Mouse (Mus musculus) MEL (cell line): ENCODE measurements at regions not wholly inside any gene's neighbourhood (a gene's known extent, or its start where the extent isn't known, plus 50 kb on each side); places are given as distances from the start of the nearest gene placed in this dataset.

Experiments used
- DNase-seq: peaks from one replicate; pipeline ENCODE4 v3.0.0; 2011; ENCODE audit warnings: low read depth, low spot score
- H3K27ac ChIP-seq: 2 replicates; pipeline ENCODE4 v1.5.1; 2012; ENCODE audit warnings: low read depth, mild to moderate bottlenecking, control low read depth, low read length, moderate library complexity; ENCODE audit not compliant: control insufficient read depth
- H3K27me3 ChIP-seq, 2 experiments: fragments of 150-350 bp in 1 of 2; sonication (generic) in 1 of 2; 2 replicates each; pipeline ENCODE4 v1.6.1; 2012; ENCODE audit warnings: low read length in 2 of 2, mild to moderate bottlenecking in 2 of 2, improper control_type of control experiment in 1 of 2, moderate library complexity in 1 of 2; ENCODE audit not compliant: insufficient read depth in 2 of 2, control insufficient read depth in 1 of 2
- H3K36me3 ChIP-seq, 2 experiments: 2 replicates each; pipeline ENCODE4 v1.6.1; 2012 to 2014; ENCODE audit warnings: low read length in 2 of 2, improper control_type of control experiment in 1 of 2, inconsistent platforms in 1 of 2, mild to moderate bottlenecking in 1 of 2; ENCODE audit not compliant: insufficient read depth in 2 of 2, control insufficient read depth in 1 of 2
- H3K4me1 ChIP-seq, 2 experiments: fragments of 150-350 bp in 1 of 2; sonication (generic) in 1 of 2; 2 replicates each; pipeline ENCODE4 v1.6.1; 2012; ENCODE audit warnings: low read length in 2 of 2, improper control_type of control experiment in 1 of 2, mild to moderate bottlenecking in 1 of 2; ENCODE audit not compliant: insufficient read depth in 2 of 2, control insufficient read depth in 1 of 2
- H3K4me3 ChIP-seq, 2 experiments: fragments of 150-350 bp in 1 of 2; sonication (generic) in 1 of 2; 2 replicates each; pipeline ENCODE4 v1.5.1; 2012; ENCODE audit warnings: low read depth in 2 of 2, low read length in 2 of 2, mild to moderate bottlenecking in 2 of 2, moderate library complexity in 2 of 2, control low read depth in 1 of 2, improper control_type of control experiment in 1 of 2; ENCODE audit not compliant: control insufficient read depth in 1 of 2, insufficient read depth in 1 of 2
- H3K79me2 ChIP-seq: 2 replicates; pipeline ENCODE4 v1.6.1; 2012; ENCODE audit warnings: mild to moderate bottlenecking, low read length, moderate library complexity; ENCODE audit not compliant: control insufficient read depth, poor library complexity, insufficient read depth
- H3K9ac ChIP-seq: 2 replicates; pipeline ENCODE4 v1.6.1; 2012; ENCODE audit warnings: low read depth, mild to moderate bottlenecking, control low read depth, low read length, moderate library complexity; ENCODE audit not compliant: control insufficient read depth, poor library complexity, severe bottlenecking
- H3K9me3 ChIP-seq: fragments of 150-350 bp; sonication (generic); replicated peaks from 2 replicates; pipeline ENCODE4 v1.6.1; 2012; ENCODE audit warnings: mild to moderate bottlenecking, low read length, improper control_type of control experiment, moderate library complexity; ENCODE audit not compliant: insufficient read depth
- CTCF ChIP-seq, 3 experiments: IDR thresholded peaks in 2 of 3; conservative IDR thresholded peaks in 1 of 3; 2 replicates each; pipeline ENCODE4 v1.5.1; 2011 to 2012; ENCODE audit warnings: low read length in 3 of 3, low read depth in 2 of 3, mild to moderate bottlenecking in 2 of 3, improper control_type of control experiment in 1 of 3, inconsistent platforms in 1 of 3, mixed read lengths in 1 of 3, moderate library complexity in 1 of 3; ENCODE audit not compliant: control insufficient read depth in 1 of 3, insufficient read depth in 1 of 3, poor library complexity in 1 of 3, severe bottlenecking in 1 of 3
- E2F4 ChIP-seq: IDR thresholded peaks from 2 replicates; pipeline ENCODE4 v1.6.1; 2011; ENCODE audit warnings: low read depth, low read length, improper control_type of control experiment, borderline replicate concordance
- ELF1 ChIP-seq: IDR thresholded peaks from 2 replicates; pipeline ENCODE4 v1.6.1; 2014; ENCODE audit warnings: low read depth, mild to moderate bottlenecking, inconsistent platforms, low read length, improper control_type of control experiment, moderate library complexity
- ETS1 ChIP-seq: IDR thresholded peaks from 2 replicates; pipeline ENCODE4 v1.6.1; 2012; ENCODE audit warnings: low read depth, mild to moderate bottlenecking, inconsistent platforms, low read length, improper control_type of control experiment, moderate library complexity
- GABPA ChIP-seq: IDR thresholded peaks from 2 replicates; pipeline ENCODE4 v1.6.1; 2012; ENCODE audit warnings: low read depth, mild to moderate bottlenecking, inconsistent platforms, low read length, improper control_type of control experiment, moderate library complexity
- HCFC1 ChIP-seq: IDR thresholded peaks from 2 replicates; pipeline ENCODE4 v1.6.1; 2012; ENCODE audit warnings: low read depth, mild to moderate bottlenecking, inconsistent platforms, low read length, improper control_type of control experiment, moderate library complexity
- KAT2A ChIP-seq: conservative IDR thresholded peaks from 2 replicates; pipeline ENCODE4 v1.6.1; 2012; ENCODE audit warnings: low read depth, low read length, improper control_type of control experiment, inconsistent platforms
- MAX ChIP-seq: IDR thresholded peaks from 2 replicates; pipeline ENCODE4 v1.6.1; 2011; ENCODE audit warnings: low read length, improper control_type of control experiment
- MEF2A ChIP-seq: IDR thresholded peaks from 2 replicates; pipeline ENCODE4 v1.6.1; 2014; ENCODE audit warnings: low read depth, mild to moderate bottlenecking, inconsistent platforms, low read length, improper control_type of control experiment; ENCODE audit not compliant: poor library complexity, insufficient replicate concordance, severe bottlenecking; ENCODE audit errors: extremely low read depth
- MYC ChIP-seq: IDR thresholded peaks from 2 replicates; pipeline ENCODE4 v1.6.1; 2011; ENCODE audit warnings: low read depth, mild to moderate bottlenecking, low read length, improper control_type of control experiment, moderate library complexity
- NELFE ChIP-seq: IDR thresholded peaks from 2 replicates; pipeline ENCODE4 v1.6.1; 2011; ENCODE audit warnings: low read depth, low read length, improper control_type of control experiment
- RAD21 ChIP-seq: IDR thresholded peaks from 2 replicates; pipeline ENCODE4 v1.6.1; 2011; ENCODE audit warnings: mild to moderate bottlenecking, low read depth, low read length, improper control_type of control experiment
- RCOR1 ChIP-seq: IDR thresholded peaks from 2 replicates; pipeline ENCODE4 v1.6.1; 2012; ENCODE audit warnings: low read depth, mild to moderate bottlenecking, inconsistent platforms, low read length, improper control_type of control experiment
- SIN3A ChIP-seq: IDR thresholded peaks from 2 replicates; pipeline ENCODE4 v1.6.1; 2012; ENCODE audit warnings: low read length, improper control_type of control experiment, inconsistent platforms
- TAL1 ChIP-seq: IDR thresholded peaks from 2 replicates; pipeline ENCODE4 v1.6.1; 2012; ENCODE audit warnings: mild to moderate bottlenecking, inconsistent platforms, low read length, moderate library complexity, mixed read lengths
- TCF12 ChIP-seq: IDR thresholded peaks from 2 replicates; pipeline ENCODE4 v1.6.1; 2014; ENCODE audit warnings: low read depth, mild to moderate bottlenecking, inconsistent platforms, low read length, improper control_type of control experiment, moderate library complexity
- UBTF ChIP-seq: IDR thresholded peaks from 2 replicates; pipeline ENCODE4 v1.6.1; 2012; ENCODE audit warnings: low read depth, mild to moderate bottlenecking, inconsistent platforms, low read length, improper control_type of control experiment, moderate library complexity, borderline replicate concordance; ENCODE audit not compliant: insufficient read depth
- USF1 ChIP-seq: IDR thresholded peaks from 2 replicates; pipeline ENCODE4 v1.6.1; 2014; ENCODE audit warnings: low read depth, mild to moderate bottlenecking, inconsistent platforms, low read length, improper control_type of control experiment, moderate library complexity
- ZC3H11A ChIP-seq: IDR thresholded peaks from 2 replicates; pipeline ENCODE4 v1.6.1; 2012; ENCODE audit warnings: low read depth, mild to moderate bottlenecking, inconsistent platforms, low read length, improper control_type of control experiment
- ZNF384 ChIP-seq: IDR thresholded peaks from 2 replicates; pipeline ENCODE4 v1.6.1; 2012; ENCODE audit warnings: low read depth, mild to moderate bottlenecking, inconsistent platforms, low read length, improper control_type of control experiment

GRCm38 (mm10) chr1:33104296-33104695, 557.2 kb upstream of the Gm5415 start:
- Histone ChIP-seq H3K4me1 (no peaks in the 10 kb centered on the region), H3K27me3 (no peaks in the 10 kb centered on the region), H3K36me3 (no peaks in the 10 kb centered on the region), H3K27ac (no peak overlapping the region), H3K79me2 (no peaks in the 10 kb centered on the region), H3K4me3 (no peak overlapping the region), H3K9me3 (no peaks in the 10 kb centered on the region), H3K9ac (no peak overlapping the region)
- TF ChIP-seq ZC3H11A, result no peak
- no peak for DNase-seq

DNA sequence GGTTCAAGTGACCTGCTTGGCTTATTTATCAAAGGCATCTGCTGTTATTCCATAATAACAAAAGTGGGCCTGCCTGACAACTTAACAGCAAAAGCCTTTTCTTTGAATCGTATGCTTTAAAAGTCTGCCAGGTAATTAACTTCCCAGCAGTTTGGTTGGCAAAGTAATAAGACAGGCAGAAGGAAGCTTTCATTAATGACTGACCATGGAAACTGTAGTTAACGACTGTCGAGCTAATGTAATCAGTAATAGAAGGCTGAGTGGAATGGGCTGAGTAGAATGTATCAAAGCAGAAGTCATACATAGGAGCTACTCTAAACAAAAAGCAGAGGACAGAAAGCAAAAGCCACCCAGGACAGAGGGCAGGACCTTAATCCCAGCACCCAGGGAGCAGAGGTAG, 551.0 kb upstream of the Gm5415 start:
- Histone ChIP-seq H3K4me3 (no peak overlapping the region), H3K9me3 (no peaks in the 10 kb centered on the region), H3K9ac (no peak overlapping the region), H3K27ac (no peak overlapping the region), H3K36me3 (no peaks in the 10 kb centered on the region), H3K4me1 (no peaks in the 10 kb centered on the region), H3K27me3 (no peaks in the 10 kb centered on the region), H3K79me2 (no peaks in the 10 kb centered on the region)
- DNase-seq, result no peak
- TF ChIP-seq MEF2A (no peak), TCF12 (no peak), KAT2A (no peak), TAL1 (no peak), MYC (no peak), MAX (no peak), UBTF (no peak), RAD21 (no peak), E2F4 (no peak), ELF1 (no peak), CTCF (IDR thresholded peaks at IDR 0.05 in 2 of 3, conservative IDR thresholded peaks at IDR 0.05 in 1 of 3; ENCODE audit: control insufficient read depth in 1 of 3, insufficient read depth in 1 of 3, low read depth in 2 of 3, low read length in 3 of 3, poor library complexity in 1 of 3, severe bottlenecking in 1 of 3) (no peak), SIN3A (no peak)

GRCm38 (mm10) chr1:33096851-33097250, 549.8 kb upstream of the Gm5415 start:
- TF ChIP-seq ZNF384 (no peak), USF1 (no peak), NELFE (no peak), GABPA (no peak), RCOR1 (no peak), ETS1 (no peak), HCFC1 (no peak)
- Histone ChIP-seq H3K27ac (no peak overlapping the region), H3K27me3 (no peaks in the 10 kb centered on the region), H3K79me2 (no peaks in the 10 kb centered on the region), H3K4me1 (no peaks in the 10 kb centered on the region), H3K4me3 (no peak overlapping the region), H3K9me3 (no peaks in the 10 kb centered on the region), H3K36me3 (no peaks in the 10 kb centered on the region), H3K9ac (no peak overlapping the region)
- DNase-seq, result no peak
